Mouse (Mus musculus): ENCODE data around the gene Olfr1373. TPM values are rescaled to one million over a fixed set of nuclear protein-coding genes. Genes with fewer than 3 reads are reported as not detected.
"Not testable (repeated sequence)": the region's sequence is repeated elsewhere in the genome, so short reads cannot be mapped to it uniquely, and the experiment has no call there.

Gene Olfr1373
- not detected for total RNA-seq (2022)

GRCm38 (mm10) chr11:52145428-52145827 is at the start of gene Olfr1373:
Gene Olfr1373, minus strand, starts transcription at chr11:52145528.
- not testable (repeated sequence) for DNase-seq (ENCODE audit: low spot score in 2 of 2)

- DNase-seq (ENCODE audit: low spot score in 2 of 2), result not testable (repeated sequence)
These were observed 35.3 kb upstream of the Olfr1373 start for GRCm38 (mm10) chr11:52180651-52181050.

- DNase-seq (ENCODE audit: low spot score in 2 of 2), result not testable (repeated sequence)
These were observed 34.6 kb upstream of the Olfr1373 start for GRCm38 (mm10) chr11:52179897-52180296.

GRCm38 (mm10) chr11:52168461-52168860 is 23.1 kb upstream of the Olfr1373 start:
- DNase-seq (ENCODE audit: low spot score in 2 of 2), result no peak

GRCm38 (mm10) chr11:52167901-52168302 is 22.6 kb upstream of the Olfr1373 start:
- DNase-seq (ENCODE audit: low spot score in 2 of 2), result not testable (repeated sequence)

- DNase-seq (ENCODE audit: low spot score in 2 of 2), result no peak
These were observed 21.8 kb upstream of the Olfr1373 start for GRCm38 (mm10) chr11:52167126-52167525.

GRCm38 (mm10) chr11:52163926-52164325 is 18.6 kb upstream of the Olfr1373 start:
- no peak for DNase-seq (ENCODE audit: low spot score in 2 of 2)

- peak; percentile 41 to 58 for DNase-seq (ENCODE audit: low spot score in 2 of 2)
These were observed 1.7 kb downstream of the Olfr1373 start for GRCm38 (mm10) chr11:52143675-52144074.

- DNase-seq (ENCODE audit: low spot score in 2 of 2), result no peak
These were observed 14.8 kb downstream of the Olfr1373 start for GRCm38 (mm10) chr11:52130451-52131068.

GRCm38 (mm10) chr11:52129621-52130450 is 15.5 kb downstream of the Olfr1373 start:
- DNase-seq (ENCODE audit: low spot score in 2 of 2), result peak; percentile 56 to 58

GRCm38 (mm10) chr11:52129171-52129570 is 16.2 kb downstream of the Olfr1373 start:
- DNase-seq (ENCODE audit: low spot score in 2 of 2), result no peak

GRCm38 (mm10) chr11:52128316-52129061 is 16.8 kb downstream of the Olfr1373 start:
- peak; percentile 22 to 31 for DNase-seq (ENCODE audit: low spot score in 2 of 2)

GRCm38 (mm10) chr11:52127760-52128159 is 17.6 kb downstream of the Olfr1373 start:
- DNase-seq (ENCODE audit: low spot score in 2 of 2), result no peak

- DNase-seq (ENCODE audit: low spot score in 2 of 2), result no peak
These were observed 18.2 kb downstream of the Olfr1373 start for GRCm38 (mm10) chr11:52127169-52127568.

GRCm38 (mm10) chr11:52124468-52124867 is 20.9 kb downstream of the Olfr1373 start:
- no peak for DNase-seq (ENCODE audit: low spot score in 2 of 2)

GRCm38 (mm10) chr11:52122045-52122444 is 23.3 kb downstream of the Olfr1373 start:
- DNase-seq (ENCODE audit: low spot score in 2 of 2), result no peak

- DNase-seq (ENCODE audit: low spot score in 2 of 2), result not testable (repeated sequence)
These were observed 24.9 kb downstream of the Olfr1373 start for GRCm38 (mm10) chr11:52120415-52120814.

- no peak for DNase-seq (ENCODE audit: low spot score in 2 of 2)
These were observed 28.2 kb downstream of the Olfr1373 start for GRCm38 (mm10) chr11:52117156-52117555.

GRCm38 (mm10) chr11:52116117-52116516 is 29.2 kb downstream of the Olfr1373 start:
- DNase-seq (ENCODE audit: low spot score in 2 of 2), result not testable (repeated sequence)

- no peak for DNase-seq (ENCODE audit: low spot score in 2 of 2)
These were observed 29.8 kb downstream of the Olfr1373 start for GRCm38 (mm10) chr11:52115479-52115878.

- no peak for DNase-seq (ENCODE audit: low spot score in 2 of 2)
These were observed 35.9 kb downstream of the Olfr1373 start for GRCm38 (mm10) chr11:52109421-52109820.

GRCm38 (mm10) chr11:52108796-52109195 is 36.5 kb downstream of the Olfr1373 start:
- no peak for DNase-seq (ENCODE audit: low spot score in 2 of 2)
